Mouse (Mus musculus) kidney, adult 8-10 months (tissue): ENCODE results near the gene Cenpq.

Source experiments
- DNase-seq, 2 experiments: peaks; one replicate each; pipeline ENCODE4 v3.0.0; 2022

Gene Cenpq

DNA sequence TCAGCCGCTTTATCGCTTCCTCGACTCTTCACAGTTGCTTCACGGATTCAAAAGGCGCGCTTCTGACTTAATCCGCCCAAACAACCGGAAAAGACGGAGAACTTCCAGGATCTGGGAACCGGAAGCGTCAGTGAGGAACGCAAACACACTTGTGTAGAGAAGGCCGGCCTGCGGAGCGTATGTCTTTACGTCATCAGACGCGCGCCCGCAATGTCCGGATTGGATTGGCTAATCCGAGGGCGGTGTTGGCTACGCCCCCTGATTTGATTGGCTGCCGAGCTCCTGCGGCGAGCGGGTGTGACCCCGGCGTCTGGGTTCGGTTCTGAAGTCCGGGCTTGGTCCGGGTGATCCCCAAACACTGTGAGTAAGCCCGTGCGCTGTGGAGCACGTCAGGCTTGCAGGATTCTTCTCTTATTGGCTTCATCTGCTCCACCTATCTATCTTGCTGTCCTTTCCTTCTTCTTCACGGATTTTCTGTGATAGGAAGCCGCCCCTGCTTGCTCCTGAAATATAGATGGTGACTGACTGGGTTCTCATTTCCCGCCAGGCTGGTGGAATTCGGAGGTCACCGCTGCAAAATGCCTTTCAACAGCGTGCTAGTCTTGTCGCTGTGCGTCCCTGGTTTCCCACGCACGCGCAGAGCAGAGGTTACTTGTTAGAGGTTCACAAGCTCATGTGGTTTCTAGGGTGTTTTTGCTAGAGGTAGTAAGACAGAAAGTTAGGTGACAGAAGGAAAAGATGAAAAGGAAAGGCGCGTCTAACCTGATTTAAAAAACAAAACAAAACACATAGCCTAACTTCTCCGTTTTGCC lies at the start of gene Cenpq, which contains the start of gene Mut:
Gene Cenpq (minus strand): TSS at position 628 of the 812 bp plus-strand sequence.
Gene Mut (plus strand): TSS at position 266 of the 812 bp plus-strand sequence.
- DNase-seq: peak; percentile 99

DNA sequence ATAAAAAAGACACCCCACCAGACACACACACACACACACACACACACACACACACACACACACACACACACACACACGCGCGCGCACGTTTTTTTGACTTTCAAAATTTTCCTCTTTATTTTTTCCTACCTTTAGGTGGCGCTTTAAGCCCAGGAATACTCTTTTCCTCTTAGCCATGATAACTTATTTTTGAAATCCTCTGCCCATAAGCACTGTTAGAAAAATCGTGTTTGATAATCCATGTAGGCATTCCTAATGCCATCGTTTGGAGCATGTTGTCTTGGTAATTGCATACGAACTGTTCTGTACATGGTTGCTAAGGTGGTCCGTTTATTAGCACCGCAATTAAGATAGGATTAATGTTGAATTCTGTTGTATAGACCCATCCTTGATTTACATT lies 43.1 kb upstream of the Cenpq start:
- no peak for DNase-seq

- no peak for DNase-seq
Observed at GRCm38 (mm10) chr17:40948518-40948917, 13.7 kb upstream of the Cenpq start.

DNA sequence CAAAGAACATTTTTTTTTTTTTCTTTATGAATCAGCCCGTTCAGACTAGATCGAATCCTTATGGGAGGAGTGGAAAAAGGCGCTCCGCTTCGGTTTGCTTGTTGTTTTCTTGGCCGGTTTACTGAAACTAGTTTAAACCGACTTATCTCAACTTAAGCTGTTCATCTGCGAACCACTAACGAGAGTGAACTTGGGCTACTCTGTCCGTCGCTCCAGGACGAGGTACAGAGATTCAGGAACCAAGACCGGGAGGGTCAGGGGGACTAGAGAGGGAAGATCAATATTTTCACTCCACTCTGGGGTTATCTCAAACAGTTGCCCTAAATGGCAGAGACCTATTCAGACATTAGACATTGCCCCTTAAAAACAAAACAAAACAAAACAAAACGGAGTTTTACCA lies 862 bp downstream of the Cenpq start:
- no peak for DNase-seq

DNA sequence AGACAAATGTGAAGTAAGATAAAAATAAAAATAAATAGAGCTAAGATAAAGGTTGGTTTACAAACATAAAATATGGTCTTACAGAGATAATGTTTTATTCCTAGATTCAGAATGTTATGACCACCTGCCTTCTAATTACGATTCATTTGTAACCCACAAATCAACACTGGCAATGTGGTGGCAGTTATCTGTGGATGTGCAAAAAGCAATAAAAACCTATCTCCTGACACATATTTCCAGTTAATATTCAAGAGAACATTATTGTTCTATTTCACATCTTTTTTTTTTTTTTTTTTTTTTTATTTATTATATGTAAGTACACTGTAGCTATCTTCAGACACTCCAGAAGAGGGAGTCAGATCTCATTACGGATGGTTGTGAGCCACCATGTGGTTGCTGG lies 19.3 kb downstream of the Cenpq start:
- no peak for DNase-seq

GRCm38 (mm10) chr17:40914250-40914649 lies 20.6 kb downstream of the Cenpq start, which contains the start of gene Glyatl3:
Gene Glyatl3 (minus strand): TSS chr17:40914350.
- DNase-seq: no peak

DNA sequence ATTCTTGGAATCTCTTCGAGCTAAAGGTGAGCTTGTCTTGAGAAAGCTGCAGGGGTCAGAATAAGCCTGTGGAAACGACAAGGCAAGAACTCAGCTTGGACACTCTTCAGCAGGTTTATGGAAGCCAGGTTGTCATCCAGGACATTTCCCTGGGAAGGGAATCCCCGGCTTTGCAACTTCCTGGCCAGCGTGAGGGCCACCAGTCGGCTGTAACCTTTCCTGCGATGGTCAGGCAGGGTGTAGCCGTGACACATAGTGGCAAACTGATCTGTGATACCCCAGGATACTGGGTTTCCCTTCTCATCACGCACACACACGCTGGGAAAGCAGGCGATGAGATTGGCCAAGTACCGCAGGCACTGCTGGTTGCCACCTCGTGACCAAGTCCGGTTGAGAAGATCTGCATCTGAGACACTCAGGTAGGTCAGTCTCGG lies 30.1 kb downstream of the Cenpq start:
- DNase-seq: no peak

- no peak for DNase-seq
Observed at GRCm38 (mm10) chr17:40904056-40904597, 30.7 kb downstream of the Cenpq start.

DNA sequence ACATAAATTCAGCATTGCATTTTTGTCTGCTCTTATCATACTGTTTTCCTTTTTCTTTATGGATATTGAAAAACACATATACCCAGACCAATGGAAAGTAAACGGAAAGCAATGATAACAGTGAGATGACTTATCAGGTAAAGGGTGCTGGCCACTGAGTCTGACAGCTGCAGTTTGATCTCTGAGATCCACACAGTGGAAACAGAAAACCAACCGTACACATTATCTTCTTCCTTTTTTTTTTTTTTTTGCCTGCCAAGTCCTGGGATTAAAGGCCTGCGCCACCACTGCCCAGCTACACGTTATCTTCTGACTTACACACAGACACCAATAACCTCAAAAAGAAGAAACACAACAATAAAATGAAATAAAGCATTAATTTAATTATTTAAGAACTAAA lies 31.5 kb downstream of the Cenpq start:
- DNase-seq: no peak

- no peak for DNase-seq
Observed at GRCm38 (mm10) chr17:40899783-40900363, 35.0 kb downstream of the Cenpq start.

GRCm38 (mm10) chr17:40896863-40897262 lies 38.0 kb downstream of the Cenpq start:
- peak in 1 of 2 experiments; percentile 5 for DNase-seq

GRCm38 (mm10) chr17:40887849-40888536 lies 46.9 kb downstream of the Cenpq start:
- DNase-seq: no peak

DNA sequence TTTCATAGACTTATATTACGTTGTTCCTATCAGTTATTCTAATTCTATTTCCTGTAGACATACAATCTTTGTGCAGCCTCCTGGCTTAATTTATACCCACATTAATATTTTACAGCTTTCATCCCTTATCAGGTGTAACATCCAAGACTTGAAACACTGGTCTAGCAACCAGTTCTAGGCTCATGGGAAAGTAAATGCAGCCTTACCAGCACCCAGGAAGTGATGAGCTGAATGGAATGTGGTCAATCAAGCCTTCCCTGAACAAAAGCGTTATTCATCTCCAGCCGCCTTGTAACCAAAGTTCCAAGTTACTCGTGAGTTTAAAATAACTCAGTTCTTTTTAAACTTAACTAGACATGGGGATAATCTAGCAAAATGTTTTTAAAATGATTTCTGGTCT lies 49.7 kb downstream of the Cenpq start:
- no peak for DNase-seq

- no peak for DNase-seq
Observed at GRCm38 (mm10) chr17:40882172-40882571, 52.7 kb downstream of the Cenpq start.

GRCm38 (mm10) chr17:40879924-40880691 lies 54.7 kb downstream of the Cenpq start, which contains the start of gene 9130008F23Rik:
Gene 9130008F23Rik (minus strand): TSS chr17:40880559.
- peak; percentile 49 to 54 for DNase-seq

GRCm38 (mm10) chr17:40879528-40879923 lies 55.3 kb downstream of the Cenpq start:
- DNase-seq: no peak

- no peak for DNase-seq
Observed at GRCm38 (mm10) chr17:40877741-40878140, 57.1 kb downstream of the Cenpq start.

GRCm38 (mm10) chr17:40875568-40875967 lies 59.3 kb downstream of the Cenpq start:
- no peak for DNase-seq

DNA sequence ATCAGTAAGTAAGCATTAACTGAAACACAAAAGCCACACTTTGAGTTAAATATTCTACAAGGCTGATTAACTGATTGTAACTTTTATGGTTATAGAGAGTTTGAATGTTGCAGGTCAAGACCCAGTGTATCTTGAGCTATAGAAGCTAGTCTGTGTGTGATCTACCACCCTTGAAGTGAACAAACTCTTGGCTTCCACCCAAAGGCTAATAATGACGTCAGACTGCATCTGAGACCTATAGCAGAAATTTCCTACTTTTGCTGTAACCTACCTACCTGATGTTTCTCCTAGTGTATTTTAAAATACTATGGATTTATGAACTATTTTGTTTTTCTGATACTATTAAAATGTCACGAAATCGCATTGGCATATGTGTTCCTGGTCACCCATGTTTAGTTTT lies 60.1 kb downstream of the Cenpq start:
- no peak for DNase-seq

- peak; percentile 23 to 28 for DNase-seq
Observed at GRCm38 (mm10) chr17:40873582-40874011, 61.2 kb downstream of the Cenpq start.
